Mouse (Mus musculus): ENCODE results near the gene Pus1. TPM values are rescaled to one million over a fixed set of nuclear protein-coding genes. Genes with fewer than 3 reads are reported as not detected.

The Pus1 gene
- total and polyA plus RNA-seq, 2 experiments = 11.6 to 19.2 TPM

DNA sequence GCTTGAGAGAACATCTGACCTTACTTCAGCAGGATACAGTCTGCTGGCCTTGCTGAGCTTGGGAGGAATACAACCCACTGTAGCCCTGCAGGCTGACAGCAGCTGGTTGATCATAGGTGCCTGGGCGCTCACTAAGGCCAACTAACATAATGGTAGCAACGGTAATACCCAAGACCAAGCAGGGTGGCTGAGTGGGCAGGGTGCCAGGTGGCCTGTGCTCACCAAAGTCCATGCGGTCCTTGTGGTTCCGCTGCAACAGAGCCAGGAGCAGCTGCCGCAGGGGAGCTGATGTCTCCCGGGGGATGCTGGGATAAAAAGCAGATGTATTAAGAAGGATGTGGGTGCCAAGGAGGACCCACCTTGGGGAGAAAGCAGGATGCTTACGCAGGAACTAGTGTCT lies 13.9 kb upstream of the Pus1 start:
- no peak for TF ChIP-seq CTCF (IDR thresholded peaks at IDR 0.05; ENCODE audit: low read depth, low read length)
- TF ChIP-seq POLR2A (IDR thresholded peaks at IDR 0.05; ENCODE audit: extremely low read depth, insufficient read depth, low read length) = no peak
- no peaks in the 10 kb centered on the region for H3K27me3 ChIP-seq (ENCODE audit: control insufficient read depth, insufficient read depth, low read length)
- no peak overlapping the region for H3K9ac ChIP-seq (ENCODE audit: low read depth, low read length)
- 51% methylated on average over 7 of the region's 7 CpGs for WGBS
- H3K4me1 ChIP-seq (ENCODE audit: control insufficient read depth, insufficient read depth, low read length) = peaks cover 26% of the 10 kb centered on the region
- no peak overlapping the region for H3K27ac ChIP-seq (replicated peaks; ENCODE audit: insufficient read depth, low read depth, low read length)
- no peaks in the 10 kb centered on the region for H3K79me2 ChIP-seq (ENCODE audit: control insufficient read depth, insufficient read depth, low read length)
- H3K36me3 ChIP-seq (ENCODE audit: control insufficient read depth, insufficient read depth, low read length) = peaks cover 62% of the 10 kb centered on the region
- peak; percentile 35 for DNase-seq (ENCODE audit: extremely low read depth, low read depth, low spot score)
- no peak overlapping the region for H3K4me3 ChIP-seq (ENCODE audit: insufficient read depth, low read depth, low read length)

DNA sequence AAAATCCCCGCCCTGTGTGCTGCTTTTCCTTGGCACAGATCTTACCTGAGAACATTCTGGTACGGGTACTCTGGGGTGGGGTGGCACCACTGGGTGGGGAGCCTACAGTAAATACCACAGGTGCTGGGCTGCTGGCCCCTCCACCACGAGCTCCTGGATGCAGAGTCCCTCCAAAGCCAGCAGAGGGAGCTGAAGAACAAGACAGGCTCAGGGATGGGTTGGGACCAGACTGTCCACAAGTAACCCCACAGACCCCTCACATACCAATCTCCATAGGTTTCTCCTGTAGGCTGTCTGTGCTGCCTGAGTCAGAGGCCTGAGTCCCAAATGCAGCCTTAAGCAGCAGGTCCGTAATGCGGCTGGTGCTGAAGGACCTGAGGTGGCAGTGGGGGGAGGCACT lies 8.2 kb upstream of the Pus1 start:
- TF ChIP-seq CTCF (IDR thresholded peaks at IDR 0.05; ENCODE audit: low read depth, low read length) (peak; percentile 82), POLR2A (IDR thresholded peaks at IDR 0.05; ENCODE audit: extremely low read depth, insufficient read depth, low read length) (no peak)
- H3K4me1 ChIP-seq (ENCODE audit: control insufficient read depth, insufficient read depth, low read length) = peaks cover 10% of the 10 kb centered on the region; the same call in 1 of the 2 replicates
- no peaks in the 10 kb centered on the region for H3K27me3 ChIP-seq (ENCODE audit: control insufficient read depth, insufficient read depth, low read length)
- DNase-seq (ENCODE audit: extremely low read depth, low read depth, low spot score) = no peak
- H3K4me3 ChIP-seq (ENCODE audit: insufficient read depth, low read depth, low read length) = no peak overlapping the region
- no peak overlapping the region for H3K27ac ChIP-seq (replicated peaks; ENCODE audit: insufficient read depth, low read depth, low read length)
- H3K36me3 ChIP-seq (ENCODE audit: control insufficient read depth, insufficient read depth, low read length) = peaks cover 67% of the 10 kb centered on the region
- 62% methylated on average over 5 of the region's 5 CpGs for WGBS
- no peak overlapping the region for H3K9ac ChIP-seq (ENCODE audit: low read depth, low read length)
- no peaks in the 10 kb centered on the region for H3K79me2 ChIP-seq (ENCODE audit: control insufficient read depth, insufficient read depth, low read length)

DNA sequence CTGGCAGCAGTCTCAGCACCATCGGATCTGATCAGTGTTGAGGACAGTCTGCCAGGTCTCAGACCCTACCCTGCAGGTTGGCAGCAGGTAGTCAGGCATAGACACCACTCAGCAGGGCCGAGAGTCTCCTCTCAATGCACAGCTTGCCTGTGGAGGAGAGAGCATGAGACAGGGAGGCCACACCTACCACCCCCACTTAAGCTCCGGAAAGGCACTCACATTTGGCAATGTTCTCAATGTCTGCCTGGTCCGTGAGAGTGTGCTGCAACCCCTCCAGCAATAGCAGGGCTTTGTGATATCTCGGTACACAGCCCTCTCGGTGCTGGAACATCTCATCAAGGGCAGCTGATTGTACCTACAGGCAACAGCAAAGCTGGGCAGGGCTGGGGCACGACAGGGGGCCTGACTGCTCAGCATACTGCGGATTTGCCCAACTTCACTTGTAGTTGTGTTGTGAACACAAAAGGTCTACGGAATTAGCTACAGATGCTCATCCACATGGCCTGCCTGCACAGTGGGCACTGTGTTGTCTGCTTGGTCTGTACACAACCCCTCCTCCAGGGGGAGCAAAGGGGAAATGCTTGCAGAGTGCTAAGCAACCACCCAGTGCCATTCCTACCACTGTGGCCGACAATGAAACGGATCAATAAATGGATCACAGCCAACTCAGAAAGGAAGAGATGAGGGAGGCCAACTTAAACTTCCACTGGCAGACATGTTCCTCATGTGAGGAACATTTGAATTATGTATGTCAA lies 5.8 kb upstream of the Pus1 start:
- no peaks in the 10 kb centered on the region for H3K79me2 ChIP-seq (ENCODE audit: control insufficient read depth, insufficient read depth, low read length)
- H3K27me3 ChIP-seq (ENCODE audit: control insufficient read depth, insufficient read depth, low read length) = no peaks in the 10 kb centered on the region
- peaks cover 10% of the 10 kb centered on the region; the same call in 1 of the 2 replicates for H3K4me1 ChIP-seq (ENCODE audit: control insufficient read depth, insufficient read depth, low read length)
- peak; percentile 76 for DNase-seq (ENCODE audit: extremely low read depth, low read depth, low spot score)
- no peak overlapping the region for H3K4me3 ChIP-seq (ENCODE audit: insufficient read depth, low read depth, low read length)
- peaks cover 43% of the 10 kb centered on the region for H3K36me3 ChIP-seq (ENCODE audit: control insufficient read depth, insufficient read depth, low read length)
- TF ChIP-seq CTCF (IDR thresholded peaks at IDR 0.05; ENCODE audit: low read depth, low read length) (peak; percentile 64), POLR2A (IDR thresholded peaks at IDR 0.05; ENCODE audit: extremely low read depth, insufficient read depth, low read length) (no peak)
- H3K27ac ChIP-seq (replicated peaks; ENCODE audit: insufficient read depth, low read depth, low read length) = no peak overlapping the region
- no peak overlapping the region for H3K9ac ChIP-seq (ENCODE audit: low read depth, low read length)
- 61% methylated on average over 11 of the region's 11 CpGs for WGBS

DNA sequence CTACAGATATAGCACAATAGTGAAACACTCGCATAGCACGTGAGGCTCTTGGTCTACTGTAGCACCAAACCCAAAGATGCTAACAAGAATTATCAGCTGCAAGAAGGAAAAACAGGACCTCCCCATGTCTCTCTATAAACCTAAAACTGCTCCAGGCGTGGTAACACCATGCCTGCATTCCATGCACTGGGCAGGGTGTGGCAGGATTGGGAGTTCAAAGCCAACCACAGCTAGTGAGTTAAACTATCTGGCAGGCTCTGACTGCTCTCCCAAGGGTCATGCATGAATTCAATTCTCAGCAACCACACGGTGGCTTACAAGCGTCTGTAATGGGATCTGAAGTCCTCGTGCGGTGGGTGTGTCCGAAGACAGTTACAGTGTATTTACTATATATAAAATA lies 2.7 kb upstream of the Pus1 start:
- DNase-seq (ENCODE audit: extremely low read depth, low read depth, low spot score) = no peak
- no peak overlapping the region for H3K4me3 ChIP-seq (ENCODE audit: insufficient read depth, low read depth, low read length)
- H3K4me1 ChIP-seq (ENCODE audit: control insufficient read depth, insufficient read depth, low read length) = peaks cover 16% of the 10 kb centered on the region
- H3K9ac ChIP-seq (ENCODE audit: low read depth, low read length) = no peak overlapping the region
- no peaks in the 10 kb centered on the region for H3K27me3 ChIP-seq (ENCODE audit: control insufficient read depth, insufficient read depth, low read length)
- H3K27ac ChIP-seq (replicated peaks; ENCODE audit: insufficient read depth, low read depth, low read length) = no peak overlapping the region
- no peak for TF ChIP-seq CTCF (IDR thresholded peaks at IDR 0.05; ENCODE audit: low read depth, low read length)
- TF ChIP-seq POLR2A (IDR thresholded peaks at IDR 0.05; ENCODE audit: extremely low read depth, insufficient read depth, low read length) = no peak
- 81% methylated on average over 8 of the region's 8 CpGs for WGBS
- H3K36me3 ChIP-seq (ENCODE audit: control insufficient read depth, insufficient read depth, low read length) = peaks cover 22% of the 10 kb centered on the region; the same call in 1 of the 2 replicates
- H3K79me2 ChIP-seq (ENCODE audit: control insufficient read depth, insufficient read depth, low read length) = no peaks in the 10 kb centered on the region; the same call in 1 of the 2 replicates

DNA sequence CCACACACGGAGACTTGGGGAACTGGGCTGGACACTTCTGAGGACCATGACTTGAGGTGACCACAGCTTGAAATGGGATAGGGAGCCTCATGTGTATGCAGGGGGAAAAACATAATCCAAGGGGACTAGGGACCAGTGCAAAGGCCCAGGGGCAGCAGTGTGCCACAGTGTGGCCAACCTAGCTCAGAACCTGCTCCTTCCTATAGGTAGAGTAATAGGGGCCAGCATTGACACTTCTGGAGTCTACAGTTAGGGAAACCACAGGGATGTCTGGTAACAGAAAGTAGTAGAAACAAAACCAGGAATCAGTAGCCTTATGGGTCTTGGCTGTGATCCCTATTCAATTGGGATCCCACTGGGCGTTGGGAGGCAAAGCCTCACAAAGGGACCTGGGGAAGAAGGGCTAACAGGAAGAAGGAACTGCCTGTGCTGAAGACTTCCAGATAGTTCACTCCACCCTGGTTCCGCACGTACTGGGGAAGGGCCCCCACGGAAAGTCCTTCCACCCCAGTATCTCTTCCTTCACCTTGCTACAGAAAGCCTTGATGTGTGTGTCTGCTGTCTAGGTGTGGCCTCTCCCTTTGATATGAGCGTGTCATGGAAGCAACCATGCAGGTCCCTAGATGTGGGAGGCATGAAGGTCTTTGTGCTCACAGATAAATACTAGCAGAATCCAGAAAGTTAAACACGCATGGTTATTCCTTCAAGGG lies 1.2 kb upstream of the Pus1 start:
- Histone ChIP-seq H3K4me3 (ENCODE audit: insufficient read depth, low read depth, low read length) (no peak overlapping the region), H3K4me1 (ENCODE audit: control insufficient read depth, insufficient read depth, low read length) (peaks cover 6% of the 10 kb centered on the region), H3K27me3 (ENCODE audit: control insufficient read depth, insufficient read depth, low read length) (no peaks in the 10 kb centered on the region), H3K27ac (replicated peaks; ENCODE audit: insufficient read depth, low read depth, low read length) (no peak overlapping the region), H3K79me2 (ENCODE audit: control insufficient read depth, insufficient read depth, low read length) (no peaks in the 10 kb centered on the region; the same call in 1 of the 2 replicates), H3K36me3 (ENCODE audit: control insufficient read depth, insufficient read depth, low read length) (peaks cover 9% of the 10 kb centered on the region; the same call in 1 of the 2 replicates), H3K9ac (ENCODE audit: low read depth, low read length) (no peak overlapping the region)
- DNase-seq (ENCODE audit: extremely low read depth, low read depth, low spot score) = no peak
- 82% methylated on average over 7 of the region's 7 CpGs for WGBS
- TF ChIP-seq CTCF (IDR thresholded peaks at IDR 0.05; ENCODE audit: low read depth, low read length) = no peak
- TF ChIP-seq POLR2A (IDR thresholded peaks at IDR 0.05; ENCODE audit: extremely low read depth, insufficient read depth, low read length) = no peak

Data from liver, adult 2 months (tissue).